Mouse (Mus musculus) spleen, adult 18-20 months (tissue): Measurements from ENCODE around the gene Ndufs8.

Source experiments
- DNase-seq, 2 experiments: peaks; one replicate each; pipeline ENCODE4 v3.0.0; 2022; ENCODE audit warnings: mixed read lengths in 2 of 2

Ndufs8 gene

DNA sequence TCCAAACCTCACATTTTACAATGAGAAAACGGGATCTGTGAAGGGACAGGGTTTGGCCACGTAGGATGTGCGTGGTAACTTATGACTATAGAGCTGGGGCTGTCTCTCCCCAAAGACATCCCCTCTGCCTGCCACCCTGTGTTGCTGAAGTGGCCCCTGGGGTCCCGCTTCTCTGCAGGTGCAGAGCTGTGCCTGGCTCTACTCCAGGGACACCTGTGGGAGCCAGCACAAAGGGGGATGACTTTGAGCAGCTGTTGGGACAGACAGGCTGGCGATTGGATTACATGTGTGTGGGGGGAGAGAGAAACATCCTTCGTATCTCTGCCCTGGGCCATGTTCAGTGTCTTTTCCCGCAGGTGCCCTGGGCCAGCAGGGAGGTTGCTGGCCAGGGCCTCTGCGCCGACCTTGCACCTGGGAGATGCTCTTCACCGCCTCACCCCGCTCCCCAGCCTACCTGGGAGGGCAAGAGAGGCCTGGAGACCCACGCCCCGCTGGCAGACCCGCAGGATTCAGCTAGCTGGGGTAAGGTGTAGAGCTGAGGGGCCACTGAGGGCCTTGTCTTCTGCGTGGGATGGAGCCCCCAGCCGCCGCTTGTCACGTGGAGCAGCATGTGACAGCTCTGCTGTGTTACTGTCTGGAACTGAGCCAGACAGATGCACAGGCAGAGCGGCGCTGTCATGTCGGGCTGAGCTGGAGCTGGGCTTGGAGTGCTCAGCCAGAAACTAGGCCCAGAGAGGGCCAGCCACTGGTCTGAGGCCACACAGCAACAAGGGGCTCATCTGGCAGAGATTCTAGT, 17.9 kb upstream of the Ndufs8 start:
- peak in 1 of 2 experiments; percentile 38 for DNase-seq

GRCm38 (mm10) chr19:3929211-3929941, 16.8 kb upstream of the Ndufs8 start, which contains the start of gene Aldh3b1:
Gene Aldh3b1, minus strand, starts transcription at chr19:3929808.
- DNase-seq = peak; percentile 55 to 63

- DNase-seq = no peak
These were observed 16.2 kb upstream of the Ndufs8 start for GRCm38 (mm10) chr19:3928779-3929178.

- DNase-seq = no peak
These were observed 15.4 kb upstream of the Ndufs8 start for GRCm38 (mm10) chr19:3927989-3928388.

- no peak for DNase-seq
These were observed 14.1 kb upstream of the Ndufs8 start for GRCm38 (mm10) chr19:3926685-3927084.

DNA sequence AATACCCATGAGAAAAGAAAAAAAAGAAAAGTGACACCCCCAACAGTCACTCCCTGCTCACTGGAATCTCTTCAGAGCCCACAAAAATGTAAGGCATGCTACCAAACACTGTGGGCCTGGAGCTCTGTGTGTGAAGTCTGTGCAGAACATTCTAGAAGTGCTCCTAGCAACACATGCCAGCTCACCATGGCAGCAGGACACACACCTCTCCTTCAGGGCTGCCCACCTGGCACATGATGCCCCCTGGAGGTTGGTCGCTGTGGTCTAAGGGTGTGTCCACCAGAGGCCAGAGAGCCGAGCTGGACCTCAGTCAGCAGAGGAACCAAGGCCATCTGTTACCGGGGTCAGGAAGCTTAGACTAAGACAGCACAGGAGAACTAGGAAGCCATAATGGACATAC, 13.7 kb upstream of the Ndufs8 start:
- no peak for DNase-seq

- DNase-seq = no peak
These were observed 13.3 kb upstream of the Ndufs8 start for GRCm38 (mm10) chr19:3925859-3926258.

DNA sequence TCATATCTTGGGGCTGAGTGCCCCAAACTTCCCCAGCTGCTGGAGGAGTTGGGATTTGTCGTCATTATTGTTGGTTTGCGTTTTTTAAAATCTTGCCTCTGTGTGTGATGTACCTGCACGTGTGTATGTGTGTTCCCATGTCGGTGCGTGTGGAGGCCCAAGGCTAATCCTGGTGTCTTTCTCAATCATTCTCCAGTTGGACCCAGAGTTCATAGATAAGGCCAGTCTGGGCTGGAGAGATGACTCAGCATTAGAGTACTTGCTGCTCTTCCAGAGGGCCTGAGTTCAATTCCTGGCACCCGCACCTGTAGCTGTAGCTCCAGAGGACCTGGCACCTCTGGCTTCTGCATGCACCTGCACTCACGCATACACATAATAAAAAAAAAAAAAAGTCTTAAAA, 12.3 kb upstream of the Ndufs8 start:
- no peak for DNase-seq

DNA sequence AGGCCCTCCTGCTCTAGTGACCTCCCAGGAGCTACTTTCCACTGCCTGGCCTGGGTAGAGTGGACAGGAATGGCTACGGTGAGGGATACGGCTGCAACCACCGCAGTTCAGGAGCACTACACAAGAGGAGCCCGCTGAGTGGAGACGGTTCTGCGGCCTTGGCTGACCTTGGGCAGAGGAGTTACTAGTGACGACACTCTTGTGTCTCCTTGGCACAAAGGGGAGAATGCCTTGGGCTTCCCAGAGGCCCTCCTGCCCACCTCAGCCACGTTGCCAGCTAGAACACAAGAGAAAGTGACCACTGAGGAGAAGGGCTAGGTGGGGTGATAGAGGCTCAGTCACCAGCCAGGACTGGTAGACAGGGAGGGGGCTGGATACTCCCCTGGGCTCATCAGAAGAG, 11.6 kb upstream of the Ndufs8 start:
- DNase-seq = peak in 1 of 2 experiments; percentile 8

DNA sequence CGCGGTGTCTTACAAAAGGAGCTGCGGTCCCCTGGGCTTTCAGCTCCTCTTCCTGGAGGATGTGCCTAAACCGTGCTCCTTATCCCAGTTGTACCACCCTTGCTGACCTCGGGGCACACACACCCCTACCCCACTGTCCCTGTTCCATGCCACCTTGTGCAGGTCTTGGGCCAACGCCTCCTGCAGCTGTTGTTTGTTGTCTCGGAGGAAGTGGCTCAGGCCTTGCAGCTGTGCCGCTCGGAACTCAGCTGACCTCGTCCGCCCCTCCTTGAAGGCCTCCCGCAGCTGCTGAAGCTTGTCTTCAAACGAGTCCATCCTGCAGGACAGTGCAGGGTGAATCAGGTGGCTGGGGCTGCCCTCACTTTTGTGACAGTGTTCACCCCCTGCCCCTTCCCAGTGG, 11.0 kb upstream of the Ndufs8 start:
- peak; percentile 60 to 71 for DNase-seq

GRCm38 (mm10) chr19:3922661-3923371, 10.2 kb upstream of the Ndufs8 start:
- peak in 1 of 2 experiments; percentile 29 for DNase-seq

DNA sequence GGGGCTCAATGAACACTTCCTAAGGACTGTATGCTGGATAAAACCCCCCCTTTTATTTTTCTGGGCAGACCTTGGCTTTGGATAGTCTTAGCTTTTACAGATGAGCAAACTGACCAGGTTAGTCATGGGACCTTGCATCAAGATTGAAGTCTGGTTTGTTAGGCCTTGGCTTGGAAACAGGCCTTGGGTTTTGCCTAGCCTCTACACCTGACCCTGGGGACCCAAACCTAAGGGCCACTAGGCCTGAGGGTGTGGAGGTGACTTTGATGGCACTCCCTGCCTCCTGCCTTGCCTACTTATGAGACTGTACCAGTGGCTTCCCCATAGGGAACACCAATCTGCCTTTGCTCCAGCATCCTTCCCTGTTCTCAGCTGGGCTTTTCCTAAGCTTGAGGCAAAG, 7.4 kb upstream of the Ndufs8 start:
- no peak for DNase-seq

- DNase-seq = no peak
These were observed 4.2 kb upstream of the Ndufs8 start for GRCm38 (mm10) chr19:3916727-3917126.

- no peak for DNase-seq
These were observed 2.0 kb upstream of the Ndufs8 start for GRCm38 (mm10) chr19:3914535-3914934.

DNA sequence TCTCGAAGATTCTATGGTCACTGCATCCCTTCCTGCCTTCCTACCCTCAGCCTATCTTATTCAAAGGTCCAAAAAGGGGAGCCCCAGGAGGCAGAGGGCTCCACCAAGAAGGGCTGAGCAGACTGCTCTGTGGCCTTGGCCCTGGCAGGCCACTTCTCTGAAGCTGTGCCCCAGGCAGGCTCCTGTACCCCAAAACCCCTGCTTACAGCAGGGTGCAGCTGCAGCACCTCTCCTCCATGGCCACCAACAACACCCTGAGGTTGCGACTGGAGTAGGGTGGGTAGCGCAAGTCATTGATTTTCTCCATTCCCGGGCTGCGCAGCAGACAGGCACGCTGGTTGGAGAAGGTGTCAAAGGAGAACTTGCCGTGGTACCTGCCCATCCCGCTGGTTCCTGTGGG, 1.1 kb upstream of the Ndufs8 start:
- DNase-seq = no peak

GRCm38 (mm10) chr19:3910206-3910605, 2.4 kb downstream of the Ndufs8 start:
- DNase-seq = no peak

- no peak for DNase-seq
These were observed 4.5 kb downstream of the Ndufs8 start for GRCm38 (mm10) chr19:3907876-3908660.

GRCm38 (mm10) chr19:3906795-3907786, 5.5 kb downstream of the Ndufs8 start, which contains the start of gene Tcirg1:
Gene Tcirg1, minus strand, starts transcription at chr19:3907133.
- peak; percentile 66 to 76 for DNase-seq

- no peak for DNase-seq
These were observed 6.2 kb downstream of the Ndufs8 start for GRCm38 (mm10) chr19:3906326-3906725.

GRCm38 (mm10) chr19:3905261-3905969, 7.2 kb downstream of the Ndufs8 start:
- DNase-seq = peak in 1 of 2 experiments; percentile 30

DNA sequence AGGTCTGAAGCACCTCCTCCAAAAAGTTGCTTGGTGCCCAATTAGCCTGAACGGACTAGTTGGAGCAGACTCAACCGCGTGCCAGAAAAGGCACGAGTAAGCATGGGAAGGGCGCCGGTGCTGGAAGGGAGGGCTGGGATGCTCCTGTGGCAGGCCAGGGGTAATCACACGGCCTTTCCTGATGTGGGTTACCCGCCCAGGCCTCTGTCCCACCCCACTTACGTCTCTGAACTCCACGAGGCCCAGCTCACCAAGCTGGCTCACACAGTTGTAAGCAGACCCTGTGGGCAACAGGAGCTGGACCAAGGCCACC, 8.3 kb downstream of the Ndufs8 start:
- no peak for DNase-seq
